Mouse (Mus musculus) liver, postnatal 0 days (tissue): Measurements from ENCODE around the gene Ttc21a. TPM values are rescaled to one million over a fixed set of nuclear protein-coding genes. Genes with fewer than 3 reads are reported as not detected.

Source experiments
- ATAC-seq: fragments of 200-750 bp; cut with Nextera tagmentation; 2 replicates; pipeline ENCODE4 v1.8.0; 2017; ENCODE audit warnings: mild to moderate bottlenecking, moderate library complexity
- DNase-seq: peaks from one replicate; pipeline ENCODE4 v3.0.0-alpha.2; 2016
- H3K27ac ChIP-seq: fragments of 300-500 bp; sonication (generic); 2 replicates; pipeline ENCODE4 v1.5.1; 2014; ENCODE audit warnings: antibody characterized with exemption, moderate library complexity, mild to moderate bottlenecking, low read depth
- H3K27me3 ChIP-seq: fragments of 300-500 bp; sonication (generic); 2 replicates; pipeline ENCODE4 v1.6.1; 2014; ENCODE audit warnings: low read length, control low read depth, mixed read lengths; ENCODE audit not compliant: insufficient read depth
- H3K36me3 ChIP-seq: fragments of 300-500 bp; sonication (generic); replicated peaks from 2 replicates; pipeline ENCODE4 v1.6.1; 2014; ENCODE audit warnings: mild to moderate bottlenecking, control low read depth, low read length, moderate library complexity, mixed read lengths; ENCODE audit not compliant: insufficient read depth
- H3K4me1 ChIP-seq: fragments of 300-500 bp; sonication (generic); 2 replicates; pipeline ENCODE4 v1.6.1; 2014; ENCODE audit warnings: antibody characterized with exemption, mild to moderate bottlenecking, control low read depth; ENCODE audit not compliant: insufficient read depth
- H3K4me2 ChIP-seq: fragments of 300-500 bp; sonication (generic); 2 replicates; pipeline ENCODE4 v1.6.1; 2014; ENCODE audit warnings: low read depth, mild to moderate bottlenecking, low read length, moderate library complexity, mixed read lengths
- H3K4me3 ChIP-seq: fragments of 300-500 bp; sonication (generic); 2 replicates; pipeline ENCODE4 v1.5.1; 2014; ENCODE audit warnings: low read depth, low read length
- H3K9ac ChIP-seq: fragments of 300-500 bp; sonication (generic); replicated peaks from 2 replicates; pipeline ENCODE4 v1.6.1; 2014; ENCODE audit warnings: mild to moderate bottlenecking, moderate library complexity
- H3K9me3 ChIP-seq: fragments of 300-500 bp; sonication (generic); 2 replicates; pipeline ENCODE4 v1.6.1; 2016; ENCODE audit warnings: mild to moderate bottlenecking, control low read depth, low read length, mixed read lengths
- CTCF ChIP-seq: sonication (generic); IDR thresholded peaks from 2 replicates; pipeline ENCODE4 v1.5.1; 2016; ENCODE audit warnings: antibody characterized with exemption, low read depth
- EP300 ChIP-seq: IDR thresholded peaks from 2 replicates; pipeline ENCODE4 v1.6.1; 2016; ENCODE audit warnings: antibody characterized with exemption, low read depth, mild to moderate bottlenecking
- WGBS: fragments of 180-500 bp; shearing (Covaris S2); extraction: QIAGEN DNeasy Blood & Tissue Kit; methylation state at CpG from one replicate; pipeline ENCODE4 v1.1.7; 2014; ENCODE audit not compliant: insufficient replicate concordance; 5-methylcytosine and 5-hydroxymethylcytosine counted together
- polyA plus RNA-seq: library from polyadenylated mRNA; unstranded; fragments of >200 nt; fragmentation: Nextera tagmentation; extraction: Ambion mirVana; gene quantifications from 2 replicates; pipeline ENCODE4 v1.2.1, GENCODE M21; 2015

The Ttc21a gene
- polyA plus RNA-seq, 1 experiment from 2014 or later, result 0.22 TPM

GRCm38 (mm10) chr9:119979749-119980148 is 42.3 kb downstream of the Ttc21a start:
- ATAC-seq, result no peak
- 0 out of 2 replicates have a peak overlapping the region, but pooled peaks have one; percentile 8 for H3K27ac ChIP-seq

GRCm38 (mm10) chr9:119980770-119981182 is 43.4 kb downstream of the Ttc21a start:
- no peaks in the 10 kb centered on the region; the same call in 1 of the 2 replicates for H3K36me3 ChIP-seq
- peak overlapping the region; percentile 79 for H3K4me2 ChIP-seq
- ATAC-seq (no peak), DNase-seq (no peak)
- H3K9me3 ChIP-seq, result no peaks in the 10 kb centered on the region
- peak overlapping the region; percentile 83 for H3K27ac ChIP-seq
- H3K4me1 ChIP-seq, result peaks cover 55% of the 10 kb centered on the region
- H3K4me3 ChIP-seq, result peak overlapping the region; percentile 77
- TF ChIP-seq EP300 (no peak), CTCF (no peak)
- 6% methylated on average over 4 of the region's 4 CpGs for WGBS
- H3K27me3 ChIP-seq, result 0 out of 2 replicates have a peak, but pooled peaks cover 2% of the 10 kb centered on the region
- H3K9ac ChIP-seq, result peak overlapping the region; percentile 86; the same call in 1 of the 2 replicates

More at GRCm38 (mm10) chr9:119979749-119980148, 42.3 kb downstream of the Ttc21a start:
- Histone ChIP-seq H3K36me3 (peaks cover 7% of the 10 kb centered on the region), H3K9ac (0 out of 2 replicates have a peak overlapping the region, but pooled peaks have one; percentile 9), H3K4me1 (peaks cover 52% of the 10 kb centered on the region), H3K27me3 (0 out of 2 replicates have a peak, but pooled peaks cover 2% of the 10 kb centered on the region), H3K9me3 (no peaks in the 10 kb centered on the region), H3K4me3 (no peak overlapping the region), H3K4me2 (peak overlapping the region; percentile 4; the same call in 1 of the 2 replicates)
- no peak for DNase-seq
- TF ChIP-seq CTCF, result no peak
- no peak for TF ChIP-seq EP300
- WGBS, result 63% methylated on average over 2 of the region's 2 CpGs

GRCm38 (mm10) chr9:119981183-119982179 is 44.1 kb downstream of the Ttc21a start:
- H3K4me1 ChIP-seq, result peaks cover 55% of the 10 kb centered on the region
- TF ChIP-seq EP300, result no peak; the same call in 1 of the 2 replicates
- TF ChIP-seq CTCF, result no peak
- H3K4me3 ChIP-seq, result peak overlapping the region; percentile 77
- H3K9ac ChIP-seq, result peak overlapping the region; percentile 86
- ATAC-seq (peak; percentile 14), DNase-seq (peak; percentile 71)
- H3K27me3 ChIP-seq, result 0 out of 2 replicates have a peak, but pooled peaks cover 2% of the 10 kb centered on the region
- 6% methylated on average over 16 of the region's 16 CpGs for WGBS
- peak overlapping the region; percentile 79 for H3K4me2 ChIP-seq
- H3K9me3 ChIP-seq, result no peaks in the 10 kb centered on the region
- peak overlapping the region; percentile 83 for H3K27ac ChIP-seq
- no peaks in the 10 kb centered on the region; the same call in 1 of the 2 replicates for H3K36me3 ChIP-seq

DNA sequence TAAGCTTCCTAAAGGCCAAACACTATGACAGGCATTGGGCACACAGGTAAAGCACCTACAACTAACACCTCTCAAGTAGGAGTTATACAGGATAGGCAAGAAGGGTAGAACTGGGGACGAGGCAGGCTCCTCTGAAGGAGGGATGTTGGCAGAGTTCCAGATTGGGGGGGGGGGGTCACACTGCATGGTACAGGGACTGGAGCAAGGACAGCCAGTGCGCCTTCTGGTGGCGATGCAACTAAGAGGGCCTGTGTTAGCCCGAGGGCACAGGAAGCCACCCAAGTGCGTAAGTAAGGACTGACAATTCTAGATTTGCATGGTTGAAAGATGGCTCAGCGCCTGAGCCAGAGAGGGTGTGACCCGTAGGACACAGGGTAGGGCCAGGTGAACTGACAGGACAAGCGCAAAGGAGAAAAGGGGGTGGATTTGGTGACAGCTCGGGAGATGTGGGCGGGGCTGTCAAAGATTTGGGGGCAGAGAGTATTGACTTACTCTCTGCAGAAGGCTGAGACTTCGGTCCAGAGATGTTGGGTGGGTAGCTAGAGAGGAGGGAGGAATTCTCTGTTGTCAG is 44.9 kb downstream of the Ttc21a start:
- H3K4me2 ChIP-seq, result peak overlapping the region; percentile 79
- under 1% methylated on average over 11 of the region's 11 CpGs for WGBS
- H3K4me3 ChIP-seq, result peak overlapping the region; percentile 77
- peak overlapping the region; percentile 86 for H3K9ac ChIP-seq
- no peaks in the 10 kb centered on the region for H3K9me3 ChIP-seq
- peak; percentile 81 for DNase-seq
- TF ChIP-seq EP300 (no peak), CTCF (peak; percentile 62)
- H3K27me3 ChIP-seq, result 0 out of 2 replicates have a peak, but pooled peaks cover 2% of the 10 kb centered on the region
- H3K27ac ChIP-seq, result peak overlapping the region; percentile 83
- no peaks in the 10 kb centered on the region for H3K36me3 ChIP-seq
- peak; percentile 22 for ATAC-seq
- H3K4me1 ChIP-seq, result peaks cover 46% of the 10 kb centered on the region

DNA sequence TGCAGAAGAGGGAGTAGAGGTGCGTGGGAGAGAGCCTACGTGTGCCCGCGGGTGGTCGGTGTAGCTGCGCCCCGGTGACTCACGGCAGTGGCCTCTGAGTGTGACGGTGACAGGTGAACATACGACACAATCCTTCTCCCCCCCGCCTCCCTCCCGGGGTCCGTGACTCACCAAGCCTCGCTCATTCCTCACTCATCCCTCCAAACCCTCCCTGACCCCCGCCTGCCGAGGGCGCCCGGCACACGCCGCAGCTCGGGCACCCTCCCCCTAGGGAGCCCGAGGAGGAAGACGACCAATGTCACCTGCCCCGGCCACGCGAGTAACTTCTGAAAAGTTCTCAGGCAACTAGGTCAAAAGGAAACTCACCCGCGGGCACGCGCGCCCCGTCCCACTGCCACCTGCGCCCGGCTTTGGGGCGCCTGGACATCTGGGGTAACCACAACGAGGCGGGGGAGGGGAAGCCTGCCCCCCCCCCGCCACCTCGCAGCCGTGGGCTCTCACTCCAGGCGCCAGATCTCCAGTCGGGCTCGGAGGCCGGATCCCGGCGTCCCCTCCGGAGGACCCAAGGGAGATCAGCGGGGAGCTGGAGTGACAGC is 45.6 kb downstream of the Ttc21a start:
- Histone ChIP-seq H3K4me2 (peak overlapping the region; percentile 79), H3K27ac (peak overlapping the region; percentile 83), H3K27me3 (0 out of 2 replicates have a peak, but pooled peaks cover 2% of the 10 kb centered on the region), H3K4me1 (peaks cover 40% of the 10 kb centered on the region), H3K9me3 (no peaks in the 10 kb centered on the region), H3K9ac (peak overlapping the region; percentile 86), H3K36me3 (no peaks in the 10 kb centered on the region), H3K4me3 (peak overlapping the region; percentile 77)
- under 1% methylated on average over 40 of the region's 48 CpGs for WGBS
- DNase-seq (peak; percentile 65), ATAC-seq (peak; percentile 20)
- TF ChIP-seq EP300 (no peak), CTCF (no peak)
